Mouse (Mus musculus) liver, embryonic 11.5 days (tissue): ENCODE data around the gene Gng10. TPM values are rescaled to one million over a fixed set of nuclear protein-coding genes. Genes with fewer than 3 reads are reported as not detected.

Experiments
- ATAC-seq: fragments of 200-750 bp; cut with Nextera tagmentation; replicated peaks from 2 replicates; pipeline ENCODE4 v1.8.0; 2017; ENCODE audit warnings: moderate number of reproducible peaks, mild to moderate bottlenecking, moderate TSS enrichment, moderate library complexity; ENCODE audit not compliant: low FRiP score
- DNase-seq: peaks from one replicate; pipeline ENCODE4 v3.0.0-alpha.2; 2017; ENCODE audit warnings: low spot score
- H3K27ac ChIP-seq: fragments of 300-500 bp; sonication (generic); 2 replicates; pipeline ENCODE4 v1.5.1; 2014; ENCODE audit warnings: mild to moderate bottlenecking, low read depth, low read length, control low read depth
- H3K27me3 ChIP-seq: fragments of 300-500 bp; sonication (generic); replicated peaks from 2 replicates; pipeline ENCODE4 v1.6.1; 2014; ENCODE audit warnings: low read length, mixed read lengths; ENCODE audit not compliant: control insufficient read depth, insufficient read depth
- H3K36me3 ChIP-seq: fragments of 300-500 bp; sonication (generic); 2 replicates; pipeline ENCODE4 v1.6.1; 2014; ENCODE audit warnings: mild to moderate bottlenecking, low read length, moderate library complexity, mixed read lengths; ENCODE audit not compliant: control insufficient read depth, insufficient read depth
- H3K4me1 ChIP-seq: fragments of 300-500 bp; sonication (generic); replicated peaks from 2 replicates; pipeline ENCODE4 v1.6.1; 2014; ENCODE audit warnings: low read length, mixed read lengths; ENCODE audit not compliant: control insufficient read depth, insufficient read depth
- H3K4me2 ChIP-seq: fragments of 300-500 bp; sonication (generic); 2 replicates; pipeline ENCODE4 v1.6.1; 2014; ENCODE audit warnings: mild to moderate bottlenecking, control low read depth, moderate library complexity
- H3K4me3 ChIP-seq: fragments of 300-500 bp; sonication (generic); 2 replicates; pipeline ENCODE4 v1.5.1; 2014; ENCODE audit warnings: low read depth, low read length, control low read depth
- H3K9ac ChIP-seq: fragments of 300-500 bp; sonication (generic); 2 replicates; pipeline ENCODE4 v1.6.1; 2014; ENCODE audit warnings: low read depth, low read length, control low read depth
- H3K9me3 ChIP-seq: fragments of 300-500 bp; sonication (generic); 2 replicates; pipeline ENCODE4 v1.6.1; 2016; ENCODE audit warnings: low read length, inconsistent platforms, mixed read lengths; ENCODE audit not compliant: control insufficient read depth
- WGBS: fragments of 180-500 bp; shearing (Covaris S2); extraction: QIAGEN DNeasy Blood & Tissue Kit; methylation state at CpG from one replicate; pipeline ENCODE4 v1.1.7; 2014; 5-methylcytosine and 5-hydroxymethylcytosine counted together
- polyA plus RNA-seq: library from polyadenylated mRNA; unstranded; fragments of >200 nt; fragmentation: Nextera tagmentation; extraction: Ambion mirVana; gene quantifications from 2 replicates; pipeline ENCODE4 v1.2.1, GENCODE M21; 2014

Gng10 gene
- polyA plus RNA-seq = 67.6 and 78.9 TPM in 2 replicates

- 10% methylated on average over 76 of the region's 76 CpGs for WGBS
- peak within 1 kb of the TSS; percentile 73 for H3K4me3 ChIP-seq
- H3K27ac ChIP-seq = peak within 1 kb of the TSS; percentile 34; the same call in 1 of the 2 replicates
- peak within 1 kb of the TSS; percentile 80 for H3K4me2 ChIP-seq
- H3K9ac ChIP-seq = peak within 1 kb of the TSS; percentile 77
- H3K27me3 ChIP-seq = no peaks in the 10 kb centered on the region
- 0 out of 2 replicates have a peak, but pooled peaks cover 2% of the 10 kb centered on the region for H3K9me3 ChIP-seq
- DNase-seq = peak; percentile 78
- ATAC-seq = peak; percentile 90
- no peaks in the 10 kb centered on the region for H3K36me3 ChIP-seq
- H3K4me1 ChIP-seq = peaks cover 8% of the 10 kb centered on the region; the same call in 1 of the 2 replicates
Observed at GRCm38 (mm10) chr4:59034918-59035785, at the start of gene Gng10. TSS of gene Gng10 (plus strand) at chr4:59035088.

- Histone ChIP-seq H3K9ac (no peak overlapping the region), H3K4me1 (peaks cover 11% of the 10 kb centered on the region; the same call in 1 of the 2 replicates), H3K36me3 (peaks cover 2% of the 10 kb centered on the region; the same call in 1 of the 2 replicates), H3K9me3 (no peaks in the 10 kb centered on the region), H3K4me2 (0 out of 2 replicates have a peak overlapping the region, but pooled peaks have one; percentile 2), H3K27ac (no peak overlapping the region), H3K27me3 (no peaks in the 10 kb centered on the region), H3K4me3 (no peak overlapping the region)
- peak; percentile 75 for ATAC-seq
- 11% methylated on average over 7 of the region's 7 CpGs for WGBS
- peak; percentile 82 for DNase-seq
Observed at GRCm38 (mm10) chr4:58985157-58985648, 49.7 kb upstream of the Gng10 start.

- Histone ChIP-seq H3K27ac (peak within 1 kb of the TSS; percentile 2; the same call in 1 of the 2 replicates), H3K36me3 (no peaks in the 10 kb centered on the region), H3K4me2 (peak within 1 kb of the TSS; percentile 70), H3K4me1 (peaks cover 20% of the 10 kb centered on the region), H3K4me3 (peak within 1 kb of the TSS; percentile 55), H3K27me3 (no peaks in the 10 kb centered on the region), H3K9me3 (no peaks in the 10 kb centered on the region), H3K9ac (peak within 1 kb of the TSS; percentile 30)
- ATAC-seq = peak; percentile 72
- WGBS = under 1% methylated on average over 28 of the region's 28 CpGs
- peak; percentile 85 for DNase-seq
Observed at GRCm38 (mm10) chr4:58986540-58987190, 48.2 kb upstream of the Gng10 start, which contains the start of gene Ptgr1. TSS of gene Ptgr1 (minus strand) at chr4:58987119.

- Histone ChIP-seq H3K4me1 (peaks cover 33% of the 10 kb centered on the region), H3K27ac (no peak overlapping the region), H3K4me3 (no peak overlapping the region), H3K36me3 (no peaks in the 10 kb centered on the region), H3K27me3 (no peaks in the 10 kb centered on the region), H3K9ac (no peak overlapping the region), H3K4me2 (no peak overlapping the region), H3K9me3 (no peaks in the 10 kb centered on the region)
- 68% methylated on average over 7 of the region's 7 CpGs for WGBS
- ATAC-seq (no peak), DNase-seq (no peak)
Observed at GRCm38 (mm10) chr4:58989303-58989898, 45.5 kb upstream of the Gng10 start.

- Histone ChIP-seq H3K27me3 (no peaks in the 10 kb centered on the region), H3K4me2 (peak overlapping the region; percentile 28), H3K9ac (no peak overlapping the region), H3K9me3 (no peaks in the 10 kb centered on the region), H3K36me3 (no peaks in the 10 kb centered on the region), H3K27ac (peak overlapping the region; percentile 65; the same call in 1 of the 2 replicates), H3K4me1 (peaks cover 44% of the 10 kb centered on the region), H3K4me3 (no peak overlapping the region)
- ATAC-seq (no peak), DNase-seq (no peak)
- WGBS = 72% methylated on average over 17 of the region's 17 CpGs
Observed at GRCm38 (mm10) chr4:58990609-58991434, 44.1 kb upstream of the Gng10 start.

- ATAC-seq = peak; percentile 80
- Histone ChIP-seq H3K27ac (peak overlapping the region; percentile 53; the same call in 1 of the 2 replicates), H3K4me2 (peak overlapping the region; percentile 59), H3K9ac (peak overlapping the region; percentile 28), H3K4me3 (peak overlapping the region; percentile 8), H3K36me3 (no peaks in the 10 kb centered on the region), H3K9me3 (no peaks in the 10 kb centered on the region), H3K4me1 (peaks cover 37% of the 10 kb centered on the region), H3K27me3 (no peaks in the 10 kb centered on the region)
- no peak for DNase-seq
- WGBS = 37% methylated on average over 5 of the region's 5 CpGs
Observed at GRCm38 (mm10) chr4:58992195-58992594, 42.7 kb upstream of the Gng10 start.

- no peaks in the 10 kb centered on the region for H3K27me3 ChIP-seq
- DNase-seq (no peak), ATAC-seq (no peak)
- H3K4me1 ChIP-seq = peaks cover 33% of the 10 kb centered on the region
- H3K27ac ChIP-seq = no peak within 1 kb of the TSS
- no peak within 1 kb of the TSS for H3K4me2 ChIP-seq
- H3K36me3 ChIP-seq = no peaks in the 10 kb centered on the region
- H3K9me3 ChIP-seq = no peaks in the 10 kb centered on the region
- no peak within 1 kb of the TSS for H3K4me3 ChIP-seq
- 61% methylated on average over 4 of the region's 4 CpGs for WGBS
- H3K9ac ChIP-seq = no peak within 1 kb of the TSS
Observed at GRCm38 (mm10) chr4:58994762-58995161, 40.1 kb upstream of the Gng10 start, which contains the start of gene Dnajc25. TSS of gene Dnajc25 (plus strand) at chr4:58995062.
